Mouse (Mus musculus): ENCODE results near the gene Nxnl1.

DNA sequence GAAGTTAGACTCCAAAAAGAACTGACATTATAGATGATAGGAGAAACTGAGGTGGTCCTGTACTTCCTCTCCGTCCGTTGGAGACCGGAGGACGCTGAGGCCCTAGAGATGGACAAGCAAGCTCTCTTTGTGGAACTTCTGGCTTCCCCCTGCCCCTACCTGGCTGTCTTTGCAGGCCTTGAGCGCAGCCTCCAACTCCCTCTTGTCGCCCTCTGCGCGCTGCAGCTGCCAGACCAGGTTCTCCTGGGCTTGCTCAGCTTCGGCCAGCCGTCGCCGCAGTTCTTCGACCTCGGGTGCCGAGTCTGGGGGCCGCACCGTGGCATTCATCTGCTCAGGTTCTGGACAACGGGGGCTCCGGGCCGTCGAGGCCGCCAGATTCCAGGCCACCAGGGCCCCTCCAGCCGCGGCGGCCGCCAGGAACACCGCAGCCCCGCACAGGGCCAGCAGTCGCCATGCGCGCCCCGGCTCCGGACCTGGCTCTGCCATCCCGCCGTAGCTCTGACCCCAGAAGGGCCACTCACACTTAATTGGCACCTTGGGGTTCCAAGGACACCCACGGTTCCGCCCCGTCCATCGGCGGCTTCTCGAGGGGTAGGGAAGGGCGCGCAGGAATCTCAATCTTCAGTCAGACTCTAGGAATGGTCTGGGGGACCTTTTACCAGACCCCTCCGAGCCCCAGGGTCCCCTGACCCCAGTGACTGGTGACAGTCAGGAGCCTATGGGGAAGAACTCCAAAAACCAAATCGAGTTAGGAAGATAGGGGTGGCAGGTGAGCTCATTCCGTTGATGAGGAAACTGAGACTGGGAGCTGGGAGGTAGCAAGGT lies 41.0 kb downstream of the Nxnl1 start, which contains the start of gene Ccdc194:
- TF ChIP-seq CTCF (IDR thresholded peaks at IDR 0.05; ENCODE audit: low read depth, low read length) (no peak), POLR2A (IDR thresholded peaks at IDR 0.05; ENCODE audit: extremely low read depth, insufficient read depth, low read length) (no peak)
